Mouse (Mus musculus) embryonic facial prominence, embryonic 12.5 days (tissue): ENCODE measurements around the gene Ablim1. TPM values are rescaled to one million over a fixed set of nuclear protein-coding genes. Genes with fewer than 3 reads are reported as not detected.

Source experiments
- ATAC-seq: fragments of 200-750 bp; cut with Nextera tagmentation; 2 replicates; pipeline ENCODE4 v1.8.0; 2017; ENCODE audit not compliant: insufficient number of reproducible peaks, insufficient read depth, low FRiP score, low TSS enrichment
- H3K27ac ChIP-seq: fragments of 300-500 bp; sonication (generic); 2 replicates; pipeline ENCODE4 v1.5.1; 2016; ENCODE audit warnings: mild to moderate bottlenecking
- H3K27me3 ChIP-seq: fragments of 300-500 bp; sonication (generic); 2 replicates; pipeline ENCODE4 v1.6.1; 2016; ENCODE audit warnings: mild to moderate bottlenecking, moderate library complexity
- H3K36me3 ChIP-seq: fragments of 300-500 bp; sonication (generic); 2 replicates; pipeline ENCODE4 v1.6.1; 2016; ENCODE audit warnings: mild to moderate bottlenecking
- H3K4me1 ChIP-seq: fragments of 300-500 bp; sonication (generic); 2 replicates; pipeline ENCODE4 v1.6.1; 2016
- H3K4me2 ChIP-seq: fragments of 300-500 bp; sonication (generic); replicated peaks from 2 replicates; pipeline ENCODE4 v1.6.1; 2016; ENCODE audit warnings: mild to moderate bottlenecking, moderate library complexity
- H3K4me3 ChIP-seq: fragments of 300-500 bp; sonication (generic); 2 replicates; pipeline ENCODE4 v1.5.1; 2016; ENCODE audit warnings: mild to moderate bottlenecking
- H3K9ac ChIP-seq: fragments of 300-500 bp; sonication (generic); 2 replicates; pipeline ENCODE4 v1.6.1; 2016; ENCODE audit warnings: mild to moderate bottlenecking, moderate library complexity
- H3K9me3 ChIP-seq: fragments of 300-500 bp; sonication (generic); 2 replicates; pipeline ENCODE4 v1.6.1; 2016; ENCODE audit warnings: mild to moderate bottlenecking, moderate library complexity
- WGBS: fragments of 180-500 bp; shearing (Covaris S2); methylation state at CpG from one replicate; pipeline ENCODE4 v1.1.7; 2016; 5-methylcytosine and 5-hydroxymethylcytosine counted together
- polyA plus RNA-seq: library from polyadenylated mRNA; unstranded; fragments of >200 nt; fragmentation: Nextera tagmentation; extraction: Ambion mirVana; gene quantifications from 2 replicates; pipeline ENCODE4 v1.2.1, GENCODE M21; 2016

Ablim1 gene
- polyA plus RNA-seq, 1 experiment from 2014 or later, result 32.0 TPM

DNA sequence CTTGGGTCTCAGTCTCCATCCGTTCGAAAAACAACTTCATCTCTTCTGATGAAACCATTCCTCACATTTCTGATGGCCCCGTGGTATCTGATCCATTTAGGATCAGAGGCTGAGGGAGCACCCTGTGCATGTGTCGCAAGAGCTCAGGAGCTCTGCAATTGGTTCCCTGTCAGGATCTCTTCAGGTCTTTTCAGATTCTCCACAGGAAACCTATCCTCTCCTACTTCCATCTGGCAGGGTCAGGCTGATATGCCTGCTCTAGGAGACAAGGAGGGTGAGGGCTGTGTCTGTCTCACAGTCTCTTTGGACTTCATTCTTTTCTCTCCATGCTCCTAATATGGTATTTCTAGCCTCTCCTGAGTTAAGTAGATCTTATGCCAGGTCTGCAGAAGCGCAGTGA lies 43.1 kb upstream of the Ablim1 start:
- Histone ChIP-seq H3K4me3 (no peak overlapping the region), H3K9me3 (no peaks in the 10 kb centered on the region), H3K4me1 (peaks cover 30% of the 10 kb centered on the region), H3K4me2 (no peak overlapping the region), H3K27ac (no peak overlapping the region), H3K36me3 (no peaks in the 10 kb centered on the region), H3K27me3 (no peaks in the 10 kb centered on the region), H3K9ac (no peak overlapping the region)
- ATAC-seq, result no peak
- 88% methylated on average over 5 of the region's 5 CpGs for WGBS

DNA sequence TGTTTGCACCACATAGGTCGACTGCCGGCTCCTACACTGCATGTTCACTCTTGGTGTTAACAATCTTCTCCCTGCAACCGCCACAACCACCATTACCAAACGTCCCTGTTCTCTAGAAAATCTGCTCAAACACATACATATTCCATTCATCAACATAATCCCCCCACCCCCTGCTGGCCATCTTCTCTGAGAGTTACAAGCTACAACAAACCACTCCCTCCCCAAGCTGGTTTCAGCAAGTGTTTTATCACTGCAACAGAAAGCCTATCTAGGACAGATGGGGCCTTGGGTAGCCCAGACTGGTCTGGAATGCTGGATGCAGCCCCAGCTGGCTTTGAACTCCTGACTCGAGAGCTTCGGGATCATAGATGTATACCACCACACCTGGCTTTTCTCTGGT lies 42.5 kb upstream of the Ablim1 start:
- H3K36me3 ChIP-seq, result no peaks in the 10 kb centered on the region
- ATAC-seq, result no peak
- H3K27ac ChIP-seq, result no peak overlapping the region
- H3K9me3 ChIP-seq, result no peaks in the 10 kb centered on the region
- H3K4me3 ChIP-seq, result no peak overlapping the region
- no peaks in the 10 kb centered on the region for H3K27me3 ChIP-seq
- H3K4me1 ChIP-seq, result peaks cover 29% of the 10 kb centered on the region
- H3K4me2 ChIP-seq, result no peak overlapping the region
- no peak overlapping the region for H3K9ac ChIP-seq
- 89% methylated on average over 6 of the region's 6 CpGs for WGBS

DNA sequence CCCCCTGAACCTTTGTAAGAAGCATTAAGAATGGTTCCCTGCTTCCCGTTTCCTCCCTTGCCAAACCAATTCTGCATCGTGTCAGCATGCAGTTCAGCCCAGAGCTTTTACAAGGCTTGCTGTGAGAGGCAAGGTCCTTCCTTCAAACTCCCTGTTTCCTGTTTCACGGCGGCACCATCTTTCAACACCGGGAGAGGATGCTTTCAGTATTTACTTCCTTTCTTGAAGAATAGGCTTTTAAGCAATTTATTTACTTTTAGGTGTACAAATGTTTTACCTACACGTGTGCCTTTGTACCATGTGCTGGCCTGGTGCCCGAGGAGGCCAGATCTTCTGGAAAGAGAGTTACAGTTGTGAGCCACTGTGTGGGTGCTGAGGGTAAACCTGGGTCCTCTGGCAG lies 41.6 kb upstream of the Ablim1 start:
- H3K36me3 ChIP-seq, result no peaks in the 10 kb centered on the region
- no peak for ATAC-seq
- H3K4me2 ChIP-seq, result no peak overlapping the region
- no peak overlapping the region for H3K4me3 ChIP-seq
- WGBS, result 77% methylated on average over 7 of the region's 7 CpGs
- H3K9me3 ChIP-seq, result no peaks in the 10 kb centered on the region
- H3K27me3 ChIP-seq, result no peaks in the 10 kb centered on the region
- H3K9ac ChIP-seq, result no peak overlapping the region
- peak overlapping the region; percentile 14; the same call in 1 of the 2 replicates for H3K27ac ChIP-seq
- H3K4me1 ChIP-seq, result peaks cover 29% of the 10 kb centered on the region

DNA sequence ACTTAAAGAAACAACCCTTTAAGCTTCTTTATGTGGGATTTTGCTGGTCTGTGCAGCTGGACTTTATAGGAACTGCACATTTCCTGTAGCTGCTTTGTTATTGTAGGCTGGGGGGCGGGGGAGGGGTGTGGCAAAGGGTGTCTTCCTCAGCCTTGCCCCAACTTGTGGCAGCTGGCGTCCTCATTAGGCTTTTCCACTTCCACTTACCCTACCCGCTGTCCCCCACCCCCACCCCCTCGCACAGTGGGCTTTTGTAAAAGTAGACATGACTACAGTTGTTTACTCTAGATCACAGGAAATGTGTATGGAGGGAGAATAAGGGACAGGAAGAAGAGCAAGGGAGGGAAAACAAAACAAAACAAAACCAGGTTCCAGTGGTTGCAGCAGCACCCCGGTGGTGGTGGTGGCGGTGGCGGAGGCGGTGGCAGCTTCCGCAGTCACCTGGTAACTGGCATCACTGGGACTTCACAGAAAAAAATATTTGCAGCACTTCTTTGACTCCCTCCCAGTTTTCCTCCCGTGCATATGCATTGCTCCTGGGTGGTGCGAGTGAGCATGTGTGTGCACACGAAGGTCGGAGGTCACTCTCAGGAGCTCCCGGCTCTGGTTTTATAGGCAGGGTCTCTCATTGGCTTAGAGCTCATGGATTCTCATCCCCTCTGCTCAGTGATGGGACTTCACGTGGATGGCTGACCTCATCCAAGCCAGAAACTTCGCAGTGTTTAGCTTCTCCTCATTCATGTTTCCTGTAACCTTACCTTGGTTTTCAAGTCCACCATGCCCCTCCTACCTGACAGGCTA lies 40.9 kb upstream of the Ablim1 start:
- no peaks in the 10 kb centered on the region for H3K27me3 ChIP-seq
- H3K9ac ChIP-seq, result no peak overlapping the region
- WGBS, result 68% methylated on average over 16 of the region's 16 CpGs
- H3K4me3 ChIP-seq, result no peak overlapping the region
- H3K4me2 ChIP-seq, result no peak overlapping the region
- peaks cover 29% of the 10 kb centered on the region for H3K4me1 ChIP-seq
- H3K27ac ChIP-seq, result peak overlapping the region; percentile 19; the same call in 1 of the 2 replicates
- no peak for ATAC-seq
- no peaks in the 10 kb centered on the region for H3K36me3 ChIP-seq
- H3K9me3 ChIP-seq, result no peaks in the 10 kb centered on the region

DNA sequence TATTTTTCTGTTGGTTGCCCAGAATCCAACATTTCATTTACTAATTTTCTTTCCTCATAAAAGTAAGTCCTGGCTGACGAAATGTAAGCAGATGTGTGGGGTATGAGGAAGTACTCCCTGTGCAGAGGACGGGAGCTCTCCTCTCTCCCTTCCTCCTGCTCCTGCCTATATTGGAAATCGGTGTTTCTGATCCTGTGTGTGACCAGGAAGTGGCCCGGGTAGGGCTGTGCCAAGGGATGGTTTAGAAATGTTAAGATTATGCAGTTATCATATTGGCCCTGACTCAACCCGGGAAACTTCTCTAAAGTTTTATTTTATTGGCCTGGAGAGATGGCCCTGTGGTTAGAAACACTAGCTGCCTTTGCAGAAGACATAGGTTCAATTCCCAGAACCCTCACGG lies 40.0 kb upstream of the Ablim1 start:
- H3K4me3 ChIP-seq, result no peak overlapping the region
- H3K4me2 ChIP-seq, result no peak overlapping the region
- no peaks in the 10 kb centered on the region for H3K36me3 ChIP-seq
- peaks cover 26% of the 10 kb centered on the region for H3K4me1 ChIP-seq
- H3K27ac ChIP-seq, result no peak overlapping the region
- WGBS, result 86% methylated on average over 6 of the region's 6 CpGs
- no peaks in the 10 kb centered on the region for H3K27me3 ChIP-seq
- H3K9me3 ChIP-seq, result no peaks in the 10 kb centered on the region
- H3K9ac ChIP-seq, result no peak overlapping the region
- no peak for ATAC-seq

DNA sequence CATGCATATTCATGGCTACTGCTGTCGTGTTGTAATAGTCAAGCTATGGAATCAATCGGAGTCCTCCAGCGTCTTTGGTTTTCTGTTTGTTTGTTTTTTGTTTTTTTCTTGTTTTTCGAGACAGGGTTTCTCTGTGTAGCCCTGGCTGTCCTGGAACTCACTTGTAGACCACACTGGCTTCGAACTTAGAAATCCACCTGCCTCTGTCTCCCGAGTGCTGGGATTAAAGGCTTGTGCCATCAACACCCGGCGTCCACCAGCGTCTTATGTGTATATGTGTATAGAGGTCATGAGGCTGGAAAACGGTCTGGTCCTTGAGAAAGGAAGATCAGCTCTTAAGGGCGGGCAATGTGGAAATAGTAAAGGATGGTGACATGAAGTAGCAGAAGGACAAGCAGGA lies 39.3 kb upstream of the Ablim1 start:
- no peaks in the 10 kb centered on the region for H3K36me3 ChIP-seq
- H3K27ac ChIP-seq, result no peak overlapping the region
- H3K4me3 ChIP-seq, result no peak overlapping the region
- no peak overlapping the region for H3K9ac ChIP-seq
- no peak for ATAC-seq
- no peak overlapping the region for H3K4me2 ChIP-seq
- H3K4me1 ChIP-seq, result peaks cover 24% of the 10 kb centered on the region
- no peaks in the 10 kb centered on the region for H3K27me3 ChIP-seq
- H3K9me3 ChIP-seq, result no peaks in the 10 kb centered on the region
- 94% methylated on average over 11 of the region's 11 CpGs for WGBS

DNA sequence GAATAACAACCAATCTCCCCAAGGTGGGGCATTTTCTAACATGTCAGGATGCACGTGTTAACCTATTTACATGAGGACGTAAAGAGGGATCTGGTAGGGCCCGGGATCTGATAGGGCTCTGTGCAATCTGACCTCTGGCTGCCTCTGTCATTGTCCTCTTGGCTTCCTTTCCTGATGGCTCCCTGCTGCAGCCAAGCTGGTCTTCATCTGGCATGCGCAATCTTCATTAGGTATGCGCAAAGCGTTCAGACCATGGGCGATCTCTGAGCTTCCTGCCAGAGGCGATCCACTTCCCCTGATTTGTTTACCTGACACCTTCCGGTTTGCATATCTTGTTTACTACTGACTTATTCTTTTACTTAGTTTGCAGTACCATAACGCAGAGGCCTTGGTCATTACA lies 38.5 kb upstream of the Ablim1 start:
- Histone ChIP-seq H3K4me1 (peaks cover 20% of the 10 kb centered on the region), H3K27me3 (no peaks in the 10 kb centered on the region), H3K4me2 (no peak overlapping the region), H3K9me3 (no peaks in the 10 kb centered on the region), H3K27ac (no peak overlapping the region), H3K4me3 (no peak overlapping the region), H3K36me3 (no peaks in the 10 kb centered on the region), H3K9ac (no peak overlapping the region)
- ATAC-seq, result no peak
- 91% methylated on average over 10 of the region's 10 CpGs for WGBS

DNA sequence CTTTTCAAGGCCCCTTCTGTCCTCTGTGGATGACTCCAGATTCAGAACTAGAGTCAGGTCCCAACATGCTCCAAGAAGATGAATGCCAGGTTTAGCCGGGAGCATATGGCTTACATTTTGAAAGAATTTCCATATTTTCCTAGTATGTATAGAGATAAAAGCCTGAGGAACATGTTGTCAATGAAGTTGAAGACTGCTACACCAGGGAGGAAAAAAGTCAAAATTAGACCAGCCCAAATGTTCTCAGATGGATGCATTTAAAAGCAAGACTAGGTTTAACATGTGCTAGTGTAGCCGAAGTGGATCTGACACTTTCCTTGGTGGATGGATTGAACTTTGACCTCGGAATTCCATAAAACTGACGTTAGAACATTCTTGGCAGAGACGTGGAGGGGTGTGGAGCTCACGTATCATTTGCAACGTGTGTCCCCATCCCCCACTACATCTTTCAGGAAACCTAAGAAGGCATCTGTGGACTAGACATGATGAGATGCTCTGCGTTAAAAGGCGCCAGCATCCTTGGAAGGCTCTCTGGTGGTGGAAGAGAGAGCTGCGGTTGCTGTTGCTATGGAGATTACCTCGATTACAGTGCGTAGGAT lies 37.7 kb upstream of the Ablim1 start:
- Histone ChIP-seq H3K4me3 (no peak overlapping the region), H3K27ac (0 out of 2 replicates have a peak overlapping the region, but pooled peaks have one; percentile 36), H3K27me3 (no peaks in the 10 kb centered on the region), H3K36me3 (no peaks in the 10 kb centered on the region), H3K4me1 (peaks cover 20% of the 10 kb centered on the region), H3K9me3 (0 out of 2 replicates have a peak, but pooled peaks cover 2% of the 10 kb centered on the region), H3K9ac (no peak overlapping the region), H3K4me2 (no peak overlapping the region)
- 52% methylated on average over 12 of the region's 12 CpGs for whole genome bisulfite sequencing
- no peak for ATAC-seq

DNA sequence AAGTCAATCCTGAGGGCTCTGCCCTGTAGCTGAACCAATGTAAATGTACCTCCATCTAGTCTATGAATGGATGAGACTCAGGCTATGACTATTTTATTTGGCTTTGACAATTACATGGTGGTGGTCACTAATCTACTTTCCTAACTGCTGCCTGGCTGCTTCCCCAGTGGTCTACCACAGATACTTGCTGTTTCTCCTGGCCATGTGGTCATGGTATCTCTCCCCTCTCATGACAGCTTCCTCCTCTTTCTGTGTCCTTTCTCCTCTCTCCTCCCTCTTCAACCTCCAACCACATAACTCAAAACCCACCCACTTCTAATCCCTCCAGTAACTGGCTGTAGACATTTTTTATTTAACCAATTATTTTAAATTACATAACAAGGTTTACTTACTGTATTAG lies 34.4 kb upstream of the Ablim1 start:
- Histone ChIP-seq H3K36me3 (no peaks in the 10 kb centered on the region), H3K4me2 (no peak overlapping the region), H3K9ac (no peak overlapping the region), H3K4me1 (0 out of 2 replicates have a peak, but pooled peaks cover 6% of the 10 kb centered on the region), H3K27me3 (no peaks in the 10 kb centered on the region), H3K9me3 (0 out of 2 replicates have a peak, but pooled peaks cover 3% of the 10 kb centered on the region), H3K4me3 (no peak overlapping the region), H3K27ac (no peak overlapping the region)
- ATAC-seq, result no peak

DNA sequence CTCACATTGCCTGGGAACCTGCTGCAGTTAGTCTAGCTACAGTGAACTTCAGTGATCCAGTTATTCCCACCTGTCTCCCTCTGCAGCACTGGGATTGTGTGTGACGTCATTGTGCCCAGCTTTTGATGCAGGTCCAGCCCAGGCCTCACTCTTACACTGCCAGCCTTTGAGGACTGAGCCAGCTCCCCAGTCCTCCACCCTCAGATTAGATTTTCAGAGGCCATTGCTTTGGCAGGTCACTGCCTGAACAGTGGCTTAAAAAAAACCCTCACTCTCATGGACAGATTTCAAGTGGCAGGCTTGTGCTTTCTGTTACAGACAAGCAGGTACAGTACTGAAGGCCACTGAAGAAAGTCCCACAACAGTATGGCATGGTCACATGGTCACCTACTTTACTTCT lies 30.0 kb upstream of the Ablim1 start:
- H3K9ac ChIP-seq, result no peak overlapping the region
- no peak overlapping the region for H3K27ac ChIP-seq
- H3K27me3 ChIP-seq, result no peaks in the 10 kb centered on the region
- no peak overlapping the region for H3K4me3 ChIP-seq
- H3K36me3 ChIP-seq, result no peaks in the 10 kb centered on the region
- 0 out of 2 replicates have a peak, but pooled peaks cover 3% of the 10 kb centered on the region for H3K9me3 ChIP-seq
- no peaks in the 10 kb centered on the region for H3K4me1 ChIP-seq
- ATAC-seq, result no peak
- whole genome bisulfite sequencing, result 70% methylated on average over 1 of the region's 1 CpGs
- no peak overlapping the region for H3K4me2 ChIP-seq

DNA sequence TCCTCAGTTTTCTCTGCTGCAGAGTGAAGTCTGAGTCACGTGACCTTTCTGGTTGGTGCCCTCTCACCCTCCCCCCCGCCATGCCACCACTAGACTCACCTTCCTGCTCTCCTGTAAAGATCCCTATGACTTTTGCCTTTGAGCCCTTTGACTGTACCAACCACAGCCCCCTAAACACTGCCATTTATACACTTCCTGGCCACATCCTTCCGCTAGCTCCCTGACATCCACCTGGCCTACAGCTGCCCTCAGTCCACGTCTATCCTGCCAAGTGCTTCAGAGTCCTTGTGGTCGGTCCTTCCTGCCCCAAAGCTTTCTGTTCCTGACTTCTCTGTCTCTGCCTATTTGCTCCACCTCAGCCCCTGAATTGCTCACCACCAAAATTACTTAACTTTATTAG lies 29.1 kb upstream of the Ablim1 start:
- Histone ChIP-seq H3K36me3 (no peaks in the 10 kb centered on the region), H3K9me3 (0 out of 2 replicates have a peak, but pooled peaks cover 3% of the 10 kb centered on the region), H3K27me3 (no peaks in the 10 kb centered on the region), H3K27ac (no peak overlapping the region), H3K4me3 (no peak overlapping the region), H3K9ac (no peak overlapping the region), H3K4me1 (no peaks in the 10 kb centered on the region), H3K4me2 (no peak overlapping the region)
- WGBS, result 82% methylated on average over 5 of the region's 5 CpGs
- no peak for ATAC-seq
